Mouse (Mus musculus) layer of hippocampus, adult 2 months (tissue): ENCODE measurements around the gene S100a16. TPM values are rescaled to one million over a fixed set of nuclear protein-coding genes. Genes with fewer than 3 reads are reported as not detected.
A peak's percentile ranks its signal among the peaks of the same experiment; 100 is the strongest.

Experiments
- DNase-seq, 2 experiments: peaks; one replicate each; pipeline ENCODE4 v3.0.0; 2022; ENCODE audit warnings: low spot score in 2 of 2
- H3K27ac ChIP-seq: fragments of 200-600 bp; 2 replicates; pipeline ENCODE4 v1.8.1; 2022
- H3K4me3 ChIP-seq: fragments of 200-600 bp; 2 replicates; pipeline ENCODE4 v1.8.1; 2022; ENCODE audit warnings: mild to moderate bottlenecking
- CTCF ChIP-seq: fragments of 200-600 bp; conservative IDR thresholded peaks from 2 replicates; pipeline ENCODE4 v1.8.1; 2022; ENCODE audit warnings: antibody characterized with exemption, mild to moderate bottlenecking, moderate library complexity
- total RNA-seq, 2 experiments: library from RNA; stranded (reverse); gene quantifications; 2 replicates each; pipeline ENCODE4 v1.2.3; 2021

The S100a16 gene
- total RNA-seq, 2 experiments from 2014 or later, result 79.0 to 82.8 TPM

GRCm38 (mm10) chr3:90579433-90579832 is 42.4 kb downstream of the S100a16 start:
- DNase-seq, result no peak
- no peak for TF ChIP-seq CTCF

GRCm38 (mm10) chr3:90581141-90581540 is 44.1 kb downstream of the S100a16 start:
- Histone ChIP-seq H3K4me3 (no peak overlapping the region), H3K27ac (no peak overlapping the region)
- no peak for DNase-seq
- no peak for TF ChIP-seq CTCF

More at GRCm38 (mm10) chr3:90579433-90579832, 42.4 kb downstream of the S100a16 start:
- Histone ChIP-seq H3K4me3 (no peak overlapping the region), H3K27ac (no peak overlapping the region)

- H3K27ac ChIP-seq, result no peak overlapping the region
- no peak for DNase-seq
- no peak overlapping the region for H3K4me3 ChIP-seq
- peak; percentile 67 for TF ChIP-seq CTCF
Observed at GRCm38 (mm10) chr3:90582156-90582555, 45.1 kb downstream of the S100a16 start.

GRCm38 (mm10) chr3:90582556-90582955 is 45.5 kb downstream of the S100a16 start:
- TF ChIP-seq CTCF, result no peak
- H3K4me3 ChIP-seq, result no peak overlapping the region
- no peak for DNase-seq
- no peak overlapping the region for H3K27ac ChIP-seq

- no peak overlapping the region for H3K27ac ChIP-seq
- DNase-seq, result no peak
- no peak for TF ChIP-seq CTCF
- H3K4me3 ChIP-seq, result no peak overlapping the region
Observed at GRCm38 (mm10) chr3:90583893-90584292, 46.8 kb downstream of the S100a16 start.

GRCm38 (mm10) chr3:90585595-90585994 is 48.5 kb downstream of the S100a16 start:
- H3K27ac ChIP-seq, result no peak overlapping the region
- peak; percentile 93 for TF ChIP-seq CTCF

GRCm38 (mm10) chr3:90586016-90586643 is 49.1 kb downstream of the S100a16 start:
- no peak; the same call in none of the 2 replicates for TF ChIP-seq CTCF
- Histone ChIP-seq H3K27ac (peak overlapping the region; percentile 18; the same call in 1 of the 2 replicates), H3K4me3 (no peak overlapping the region)
- DNase-seq, result no peak

More at GRCm38 (mm10) chr3:90585595-90585994, 48.5 kb downstream of the S100a16 start:
- H3K4me3 ChIP-seq, result no peak overlapping the region
- peak; percentile 76 to 82 for DNase-seq

GRCm38 (mm10) chr3:90586906-90587305 is 49.9 kb downstream of the S100a16 start:
- peak overlapping the region; percentile 58 for H3K27ac ChIP-seq
- no peak for DNase-seq

GRCm38 (mm10) chr3:90587361-90588101 is 50.5 kb downstream of the S100a16 start:
- Histone ChIP-seq H3K4me3 (no peak overlapping the region), H3K27ac (peak overlapping the region; percentile 58)
- TF ChIP-seq CTCF, result no peak
- peak in 1 of 2 experiments; percentile 51 for DNase-seq

More at GRCm38 (mm10) chr3:90586906-90587305, 49.9 kb downstream of the S100a16 start:
- no peak overlapping the region for H3K4me3 ChIP-seq
- TF ChIP-seq CTCF, result no peak

- Histone ChIP-seq H3K4me3 (no peak overlapping the region), H3K27ac (no peak overlapping the region)
- no peak for DNase-seq
- TF ChIP-seq CTCF, result no peak
Observed at GRCm38 (mm10) chr3:90589390-90589789, 52.3 kb downstream of the S100a16 start.

GRCm38 (mm10) chr3:90589947-90590346 is 52.9 kb downstream of the S100a16 start, which contains the start of gene S100a2:
Gene S100a2 (plus strand): TSS chr3:90590247.
- no peak for DNase-seq
- no peak for TF ChIP-seq CTCF
- Histone ChIP-seq H3K4me3 (no peak within 1 kb of the TSS), H3K27ac (no peak within 1 kb of the TSS)

Other genes with a start within 250 kb of the S100a16 start
- gene Gatad2b, start 244.1 kb upstream of the S100a16 start, total RNA-seq, result 100 to 1,000 TPM; 107 to 108 TPM
- 10 to 100 TPM; 15.0 to 17.2 TPM for gene Slc27a3, start 147.3 kb upstream of the S100a16 start, total RNA-seq
- 10 to 100 TPM; 74.1 to 75.4 TPM for gene Ints3, start 103.6 kb upstream of the S100a16 start, total RNA-seq
- gene Npr1, start 71.4 kb upstream of the S100a16 start, total RNA-seq, result 1 to 10 TPM; 6.5 to 7.4 TPM
- gene Ilf2, start 61.1 kb upstream of the S100a16 start, total RNA-seq, result 10 to 100 TPM; 85.4 to 88.0 TPM
- 10 to 100 TPM; 53.4 to 54.5 TPM for gene Snapin, start 46.2 kb upstream of the S100a16 start, total RNA-seq
- gene Chtop, start 27.8 kb upstream of the S100a16 start, total RNA-seq, result 100 to 1,000 TPM; 152 to 153 TPM
- gene S100a1, start 22.9 kb upstream of the S100a16 start, total RNA-seq, result 10 to 100 TPM; 89.9 to 92.1 TPM
- 10 to 100 TPM; 20.2 to 20.6 TPM for gene S100a13, start 22.8 kb upstream of the S100a16 start, total RNA-seq
- under 1 TPM; 0.49 to 0.95 TPM for gene S100a14, start 10.4 kb upstream of the S100a16 start, total RNA-seq
- gene S100a3, start 23.3 kb downstream of the S100a16 start, total RNA-seq, result under 1 TPM; 0.64 to 0.79 TPM
- not detected for gene S100a2, start 53.0 kb downstream of the S100a16 start, total RNA-seq
- not detected for gene Gm42674, start 64.7 kb downstream of the S100a16 start, total RNA-seq
- gene S100a4, start 66.5 kb downstream of the S100a16 start, total RNA-seq, result 1 to 10 TPM; 3.4 to 5.7 TPM
- not detected for gene S100a5, start 71.3 kb downstream of the S100a16 start, total RNA-seq
- gene S100a6, start 75.6 kb downstream of the S100a16 start, total RNA-seq, result 10 to 100 TPM; 18.4 to 21.8 TPM
- under 1 TPM; 0.37 to 0.67 TPM for gene S100a7a, start 116.8 kb downstream of the S100a16 start, total RNA-seq
- gene S100a8, start 131.7 kb downstream of the S100a16 start, total RNA-seq, result not detected
- not detected for gene S100a9, start 158.5 kb downstream of the S100a16 start, total RNA-seq
- gene Pglyrp4, start 189.7 kb downstream of the S100a16 start, total RNA-seq, result not detected
- not detected for gene Gm5849, start 240.6 kb downstream of the S100a16 start, total RNA-seq